Mouse (Mus musculus) heart, embryonic 12.5 days (tissue): ENCODE measurements around the gene Ccnjl. TPM values are rescaled to one million over a fixed set of nuclear protein-coding genes. Genes with fewer than 3 reads are reported as not detected.
A peak's percentile ranks its signal among the peaks of the same experiment; 100 is the strongest.

Source experiments
- ATAC-seq: fragments of 200-750 bp; cut with Nextera tagmentation; 2 replicates; pipeline ENCODE4 v1.8.0; 2017; ENCODE audit warnings: moderate TSS enrichment, moderate library complexity; ENCODE audit not compliant: insufficient number of reproducible peaks, low FRiP score
- H3K27ac ChIP-seq: fragments of 300-500 bp; sonication (generic); 2 replicates; pipeline ENCODE4 v1.5.1; 2016; ENCODE audit warnings: mild to moderate bottlenecking, moderate library complexity; ENCODE audit not compliant: poor library complexity, severe bottlenecking
- H3K27me3 ChIP-seq: fragments of 300-500 bp; sonication (generic); replicated peaks from 2 replicates; pipeline ENCODE4 v1.6.1; 2016; ENCODE audit warnings: mild to moderate bottlenecking, moderate library complexity
- H3K36me3 ChIP-seq: fragments of 300-500 bp; sonication (generic); 2 replicates; pipeline ENCODE4 v1.6.1; 2016; ENCODE audit warnings: mild to moderate bottlenecking, moderate library complexity
- H3K4me1 ChIP-seq: fragments of 300-500 bp; sonication (generic); replicated peaks from 2 replicates; pipeline ENCODE4 v1.6.1; 2016; ENCODE audit warnings: mild to moderate bottlenecking
- H3K4me2 ChIP-seq: fragments of 300-500 bp; sonication (generic); 2 replicates; pipeline ENCODE4 v1.6.1; 2016; ENCODE audit warnings: mild to moderate bottlenecking, moderate library complexity
- H3K4me3 ChIP-seq: fragments of 300-500 bp; sonication (generic); 2 replicates; pipeline ENCODE4 v1.5.1; 2016; ENCODE audit warnings: mild to moderate bottlenecking
- H3K9ac ChIP-seq: fragments of 300-500 bp; sonication (generic); 2 replicates; pipeline ENCODE4 v1.6.1; 2016; ENCODE audit warnings: mild to moderate bottlenecking, moderate library complexity
- H3K9me3 ChIP-seq: fragments of 300-500 bp; sonication (generic); replicated peaks from 2 replicates; pipeline ENCODE4 v1.6.1; 2016; ENCODE audit warnings: mild to moderate bottlenecking, moderate library complexity
- WGBS: fragments of 180-500 bp; shearing (Covaris S2); methylation state at CpG from one replicate; pipeline ENCODE4 v1.1.7; 2016; 5-methylcytosine and 5-hydroxymethylcytosine counted together
- polyA plus RNA-seq: library from polyadenylated mRNA; unstranded; fragments of >200 nt; fragmentation: Nextera tagmentation; extraction: Ambion mirVana; gene quantifications from 2 replicates; pipeline ENCODE4 v1.2.1, GENCODE M21; 2016

The Ccnjl gene
- polyA plus RNA-seq, 1 experiment from 2014 or later: 18.9 TPM

DNA sequence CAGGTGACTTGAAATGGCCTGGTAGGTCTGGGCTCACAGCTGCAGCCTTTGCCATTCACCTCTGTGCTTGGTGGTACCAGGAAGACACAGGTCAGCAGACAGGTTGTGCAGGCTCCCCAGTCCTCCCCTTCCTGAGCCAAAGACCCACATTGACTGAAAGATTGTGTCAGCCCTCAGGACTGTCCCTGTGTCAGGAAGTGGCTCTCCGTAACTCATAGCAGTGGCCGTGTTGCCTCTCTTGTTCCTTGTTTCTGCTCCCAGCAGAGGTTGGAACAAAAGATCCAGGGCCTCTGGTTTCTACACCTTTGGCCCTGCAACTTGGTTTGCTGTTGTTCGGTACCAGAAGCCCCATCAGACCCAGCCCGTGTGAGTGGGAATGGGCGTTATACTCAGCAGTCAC is 40.6 kb downstream of the Ccnjl start:
- H3K27ac ChIP-seq: peak overlapping the region; percentile 84
- 56% methylated on average over 5 of the region's 5 CpGs for WGBS
- 0 out of 2 replicates have a peak overlapping the region, but pooled peaks have one; percentile 13 for H3K4me2 ChIP-seq
- no peak overlapping the region for H3K4me3 ChIP-seq
- H3K4me1 ChIP-seq: peaks cover 81% of the 10 kb centered on the region
- peaks cover 13% of the 10 kb centered on the region for H3K36me3 ChIP-seq
- H3K9ac ChIP-seq: no peak overlapping the region
- H3K9me3 ChIP-seq: no peaks in the 10 kb centered on the region
- peak; percentile 40; the same call in 1 of the 2 replicates for ATAC-seq
- no peaks in the 10 kb centered on the region for H3K27me3 ChIP-seq

DNA sequence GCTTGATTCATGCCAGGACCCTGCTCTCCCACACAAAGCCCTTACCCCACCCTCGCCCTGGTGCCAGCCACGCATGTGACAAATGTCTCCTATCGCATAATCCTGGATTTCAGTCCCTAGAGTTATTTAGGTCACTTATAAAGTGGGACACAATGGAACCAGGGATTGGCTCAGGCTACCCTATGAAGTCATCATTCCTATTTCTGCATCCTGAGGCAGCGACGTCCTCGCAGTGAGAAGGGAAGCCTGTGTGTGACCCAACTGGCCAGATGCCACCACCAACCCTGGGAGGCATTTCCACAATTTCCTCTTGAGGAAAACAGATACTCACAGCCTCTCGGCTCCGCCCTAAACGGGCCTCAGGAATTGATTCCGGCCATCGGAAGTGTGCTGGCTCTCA is 41.0 kb downstream of the Ccnjl start:
- H3K4me1 ChIP-seq: peaks cover 77% of the 10 kb centered on the region
- ATAC-seq: peak; percentile 83
- no peaks in the 10 kb centered on the region for H3K27me3 ChIP-seq
- peaks cover 14% of the 10 kb centered on the region for H3K36me3 ChIP-seq
- H3K9ac ChIP-seq: 0 out of 2 replicates have a peak overlapping the region, but pooled peaks have one; percentile 26
- WGBS: 40% methylated on average over 11 of the region's 11 CpGs
- H3K9me3 ChIP-seq: no peaks in the 10 kb centered on the region
- 0 out of 2 replicates have a peak overlapping the region, but pooled peaks have one; percentile 13 for H3K4me2 ChIP-seq
- no peak overlapping the region for H3K4me3 ChIP-seq
- H3K27ac ChIP-seq: peak overlapping the region; percentile 84

DNA sequence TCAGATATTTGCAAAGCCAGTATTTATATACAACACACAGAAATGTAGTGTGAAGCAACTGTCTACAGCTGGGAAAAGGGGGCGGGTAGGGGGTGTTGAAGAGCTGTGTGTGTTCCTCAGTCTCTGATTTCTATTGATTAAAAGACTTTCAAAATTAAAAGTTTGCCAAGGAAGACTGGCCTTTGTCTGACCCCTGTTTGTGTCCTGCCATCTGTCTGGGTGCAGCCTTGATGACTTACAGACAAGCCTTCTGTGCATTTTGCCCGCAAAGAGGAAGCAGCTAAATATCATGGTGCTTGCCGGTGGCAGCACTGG is 46.4 kb downstream of the Ccnjl start:
- Histone ChIP-seq H3K4me2 (peak overlapping the region; percentile 43), H3K4me3 (no peak overlapping the region), H3K27me3 (no peaks in the 10 kb centered on the region), H3K27ac (peak overlapping the region; percentile 59), H3K9me3 (no peaks in the 10 kb centered on the region), H3K36me3 (peaks cover 33% of the 10 kb centered on the region), H3K4me1 (peaks cover 50% of the 10 kb centered on the region), H3K9ac (peak overlapping the region; percentile 49)
- 14% methylated on average over 3 of the region's 3 CpGs for WGBS
- peak; percentile 4; the same call in 1 of the 2 replicates for ATAC-seq

DNA sequence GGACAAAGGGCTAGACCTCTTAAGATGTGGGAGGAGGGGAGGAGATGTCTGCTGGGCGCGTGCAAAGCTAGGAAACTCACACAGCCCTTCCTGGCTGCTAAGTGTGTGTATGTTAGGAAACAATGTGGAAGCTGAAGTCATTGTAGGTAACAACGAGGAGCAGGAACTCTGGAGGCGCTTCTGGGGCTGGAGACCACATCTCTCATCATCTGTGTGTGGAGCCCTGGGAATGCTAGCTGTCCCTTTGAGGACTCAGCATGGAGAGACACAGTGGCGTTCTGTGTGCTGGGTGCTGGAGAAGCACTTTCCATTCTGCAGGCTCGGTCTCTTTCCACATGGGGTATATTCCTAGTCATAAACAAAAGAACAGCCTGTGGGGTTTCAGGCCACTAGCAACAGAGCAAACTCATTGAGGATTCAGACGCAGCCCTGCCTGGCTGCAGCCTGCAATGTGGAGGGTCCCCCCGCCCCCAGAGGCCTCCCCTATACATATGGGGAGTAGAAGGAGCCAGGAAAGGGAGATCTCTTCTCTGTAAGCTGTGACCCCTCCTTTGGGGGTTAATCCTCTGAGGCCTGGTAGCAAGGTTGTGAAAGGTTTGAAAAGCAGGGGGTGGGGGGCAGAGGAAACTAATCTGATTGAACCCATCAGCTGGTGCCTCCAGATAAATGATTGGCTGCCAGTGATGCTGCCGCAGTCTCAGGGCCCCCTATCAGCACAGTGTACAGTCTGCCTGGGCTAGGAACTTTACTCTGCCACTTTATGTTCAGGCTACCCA is 47.0 kb downstream of the Ccnjl start:
- Histone ChIP-seq H3K9ac (peak overlapping the region; percentile 49), H3K27me3 (no peaks in the 10 kb centered on the region), H3K36me3 (peaks cover 37% of the 10 kb centered on the region), H3K4me3 (no peak overlapping the region), H3K4me2 (peak overlapping the region; percentile 43), H3K9me3 (no peaks in the 10 kb centered on the region), H3K4me1 (peaks cover 44% of the 10 kb centered on the region), H3K27ac (peak overlapping the region; percentile 59)
- ATAC-seq: peak; percentile 49; the same call in 1 of the 2 replicates
- 13% methylated on average over 9 of the region's 9 CpGs for WGBS

DNA sequence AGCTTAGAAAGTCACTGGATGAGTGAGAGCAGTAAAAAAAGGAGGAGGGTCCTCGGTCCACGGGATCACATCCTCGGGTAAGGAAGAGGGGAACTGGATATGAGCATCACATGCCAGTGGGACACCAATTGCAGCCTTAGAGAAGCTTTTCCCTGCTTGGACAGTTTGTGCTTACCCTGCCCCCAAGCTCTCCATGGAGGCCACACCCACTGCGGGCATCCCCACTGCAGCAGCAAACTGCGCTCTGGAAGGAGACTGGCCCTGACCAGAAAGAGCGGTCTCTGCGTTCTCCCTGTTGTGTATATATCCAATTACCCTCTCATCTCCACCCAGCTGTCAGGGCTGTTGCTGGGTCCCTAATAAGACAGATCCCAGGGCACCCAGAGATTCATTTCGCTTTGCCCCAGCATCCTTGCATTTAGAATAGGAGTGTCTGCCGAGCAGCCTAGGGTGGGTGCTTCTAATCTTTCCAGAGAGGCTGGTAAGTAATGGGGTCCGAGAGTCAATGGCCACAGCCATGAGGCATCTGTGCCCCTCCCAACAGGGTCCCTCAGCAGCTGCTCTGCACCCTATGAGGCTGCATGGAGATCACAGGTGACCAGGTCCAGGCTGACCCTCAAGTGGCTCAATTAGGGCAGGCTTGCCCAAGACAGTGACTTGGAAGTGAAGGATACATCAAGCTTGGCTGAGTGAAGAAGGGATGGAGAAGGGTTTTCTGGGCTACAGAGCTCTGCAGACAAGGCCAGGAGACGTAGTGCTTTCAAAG is 49.3 kb downstream of the Ccnjl start:
- Histone ChIP-seq H3K9me3 (no peaks in the 10 kb centered on the region), H3K36me3 (peaks cover 50% of the 10 kb centered on the region), H3K4me1 (peaks cover 22% of the 10 kb centered on the region), H3K27ac (no peak overlapping the region), H3K4me2 (no peak overlapping the region), H3K9ac (no peak overlapping the region), H3K4me3 (no peak overlapping the region), H3K27me3 (no peaks in the 10 kb centered on the region)
- ATAC-seq: peak; percentile 51; the same call in 1 of the 2 replicates
- WGBS: 58% methylated on average over 11 of the region's 11 CpGs

DNA sequence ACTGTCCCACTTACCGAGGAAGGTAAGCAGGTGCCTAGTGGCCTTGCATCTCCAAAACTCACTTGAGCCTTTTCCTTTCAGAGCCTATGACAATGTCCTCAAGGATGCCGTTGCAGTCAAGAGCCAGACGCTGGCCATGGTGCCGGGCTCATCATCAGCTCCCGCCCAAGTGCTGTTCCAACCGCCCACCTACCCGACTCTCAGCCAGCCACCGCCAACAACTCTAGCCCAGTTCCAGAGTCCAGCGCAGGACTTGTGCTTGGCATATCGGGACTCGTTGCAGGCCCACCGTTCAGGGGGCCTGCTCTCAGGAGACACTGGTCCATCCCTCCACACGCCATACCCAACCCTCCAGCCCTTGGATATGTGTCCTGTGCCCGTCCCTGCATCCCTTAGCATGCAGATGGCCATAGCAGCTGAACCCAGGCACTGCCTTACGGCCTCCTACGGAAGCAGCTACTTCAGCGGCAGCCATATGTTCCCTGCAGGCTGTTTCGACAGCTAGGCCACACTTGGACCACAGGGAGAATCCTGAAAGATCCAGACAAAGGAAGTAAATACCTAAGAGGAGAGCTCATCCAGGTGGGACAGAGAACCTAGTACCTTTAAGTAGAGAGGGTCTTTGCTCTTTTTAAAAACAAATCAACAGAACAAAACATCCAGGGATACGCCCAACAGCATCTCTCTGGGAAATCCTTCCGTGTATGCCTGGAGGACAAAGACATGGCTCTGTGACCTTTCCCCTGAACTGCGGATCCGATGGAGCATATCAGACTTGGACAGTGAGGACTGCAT is 56.8 kb downstream of the Ccnjl start:
- Histone ChIP-seq H3K9me3 (no peaks in the 10 kb centered on the region), H3K36me3 (peaks cover 65% of the 10 kb centered on the region), H3K4me2 (no peak overlapping the region), H3K4me1 (no peaks in the 10 kb centered on the region), H3K9ac (no peak overlapping the region), H3K4me3 (no peak overlapping the region), H3K27me3 (no peaks in the 10 kb centered on the region), H3K27ac (no peak overlapping the region; the same call in 1 of the 2 replicates)
- WGBS: 88% methylated on average over 22 of the region's 22 CpGs
- ATAC-seq: no peak

DNA sequence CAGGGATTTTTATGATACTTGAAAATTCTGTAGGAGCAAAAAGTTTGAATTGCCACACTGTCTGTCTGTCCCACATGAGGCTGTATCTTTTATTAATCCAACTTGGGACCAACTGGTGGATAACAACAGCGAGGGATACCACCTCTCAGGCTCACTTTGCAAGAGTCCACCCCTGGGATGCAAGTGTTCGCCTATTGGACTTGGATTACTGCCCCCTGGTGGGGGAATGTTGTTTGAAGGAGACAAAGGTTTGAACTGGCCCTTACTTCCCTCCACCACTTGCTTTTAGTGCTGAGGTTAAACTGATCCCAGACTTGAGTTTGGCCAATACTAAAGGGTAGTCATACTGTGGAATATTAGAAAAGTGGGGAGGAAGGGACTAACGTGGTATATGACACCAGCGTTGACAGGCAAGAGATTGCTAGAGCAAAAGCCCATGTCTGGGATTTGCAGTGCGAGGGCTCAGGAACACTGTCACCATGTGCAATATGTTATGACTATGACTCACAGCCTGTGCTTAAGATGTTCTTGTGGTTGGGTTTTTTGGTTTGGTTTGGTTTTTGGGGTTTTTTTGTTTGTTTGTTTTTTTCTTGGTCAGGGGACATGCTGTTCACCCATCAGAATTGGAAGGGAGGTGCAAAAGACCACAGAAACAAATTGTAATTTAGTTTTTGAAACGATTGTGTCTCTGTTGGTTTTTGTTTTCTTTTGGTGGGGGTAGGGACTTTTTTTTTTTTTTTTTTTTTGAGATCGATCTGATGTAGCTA is 57.9 kb downstream of the Ccnjl start, which contains the start of gene 4933415A04Rik:
TSS of gene 4933415A04Rik (plus strand) at position 717 of the 767 bp plus-strand sequence.
- WGBS: 60% methylated on average over 7 of the region's 7 CpGs
- Histone ChIP-seq H3K4me3 (no peak within 1 kb of the TSS), H3K27ac (no peak within 1 kb of the TSS; the same call in 1 of the 2 replicates)

DNA sequence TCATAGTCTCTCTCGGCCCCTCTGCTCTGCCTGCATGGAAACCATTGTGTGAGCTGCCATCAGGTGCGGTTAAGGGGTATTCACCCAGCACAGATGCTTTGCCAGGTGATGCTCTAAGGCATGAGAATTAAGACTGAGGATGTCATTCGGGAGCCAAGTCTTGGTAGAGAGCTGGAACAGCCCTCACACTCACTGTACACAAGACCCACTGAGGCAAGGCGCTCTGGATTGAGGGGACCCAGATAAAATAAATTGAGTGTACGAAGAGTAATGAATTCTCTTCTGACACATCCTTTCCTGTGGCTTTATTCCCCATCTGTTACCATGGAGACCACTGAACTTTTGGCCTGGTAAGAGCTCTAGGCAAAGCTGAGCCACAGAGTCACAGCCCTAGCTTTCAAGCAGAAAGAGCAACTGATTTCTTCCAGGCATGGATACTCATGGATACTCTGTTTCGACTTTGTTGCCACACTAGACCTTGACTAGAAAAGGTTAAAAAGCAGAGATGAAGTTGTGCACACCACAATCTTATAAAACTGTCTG is 61.0 kb downstream of the Ccnjl start:
- H3K4me3 ChIP-seq: no peak overlapping the region
- H3K9ac ChIP-seq: no peak overlapping the region
- no peaks in the 10 kb centered on the region for H3K27me3 ChIP-seq
- H3K9me3 ChIP-seq: no peaks in the 10 kb centered on the region
- H3K4me2 ChIP-seq: no peak overlapping the region
- H3K27ac ChIP-seq: no peak overlapping the region
- no peak for ATAC-seq
- H3K36me3 ChIP-seq: peaks cover 34% of the 10 kb centered on the region
- WGBS: 73% methylated on average over 6 of the region's 6 CpGs
- no peaks in the 10 kb centered on the region for H3K4me1 ChIP-seq

More for the DNA sequence above, 57.9 kb downstream of the Ccnjl start, which contains the start of gene 4933415A04Rik:
- peaks cover 56% of the 10 kb centered on the region for H3K36me3 ChIP-seq
- no peaks in the 10 kb centered on the region for H3K9me3 ChIP-seq
- H3K27me3 ChIP-seq: no peaks in the 10 kb centered on the region
- ATAC-seq: 0 out of 2 replicates have a peak, but pooled peaks have one; percentile 22
- H3K9ac ChIP-seq: no peak within 1 kb of the TSS
- H3K4me2 ChIP-seq: no peak within 1 kb of the TSS
- H3K4me1 ChIP-seq: no peaks in the 10 kb centered on the region

DNA sequence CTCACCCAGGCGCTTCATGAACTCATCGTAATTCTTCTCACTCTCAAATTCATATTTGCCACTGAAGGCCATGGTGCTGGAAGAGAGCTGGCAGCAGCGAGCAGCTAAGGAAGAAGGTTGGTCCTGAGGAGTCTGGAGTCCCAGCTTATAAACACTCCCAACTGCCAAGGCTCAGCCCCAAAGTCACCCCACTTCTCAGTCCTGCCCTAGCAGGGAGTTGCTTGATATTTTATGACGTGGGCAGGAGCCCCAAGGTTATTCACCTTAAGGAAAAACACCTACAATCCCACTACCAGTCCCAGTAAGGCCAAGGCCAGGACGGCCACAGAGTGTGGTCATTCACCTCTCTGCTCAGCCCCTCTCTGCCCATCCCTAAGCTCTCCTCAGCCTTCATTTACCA is 72.9 kb downstream of the Ccnjl start, which contains the start of gene Fabp6:
TSS of gene Fabp6 (minus strand) at position 101 of the 400 bp plus-strand sequence.
- H3K4me3 ChIP-seq: no peak within 1 kb of the TSS
- no peak for ATAC-seq
- no peaks in the 10 kb centered on the region for H3K9me3 ChIP-seq
- no peaks in the 10 kb centered on the region for H3K36me3 ChIP-seq
- H3K27ac ChIP-seq: no peak within 1 kb of the TSS
- no peak within 1 kb of the TSS for H3K4me2 ChIP-seq
- 89% methylated on average over 5 of the region's 5 CpGs for WGBS
- no peaks in the 10 kb centered on the region for H3K4me1 ChIP-seq
- H3K27me3 ChIP-seq: no peaks in the 10 kb centered on the region
- H3K9ac ChIP-seq: no peak within 1 kb of the TSS

DNA sequence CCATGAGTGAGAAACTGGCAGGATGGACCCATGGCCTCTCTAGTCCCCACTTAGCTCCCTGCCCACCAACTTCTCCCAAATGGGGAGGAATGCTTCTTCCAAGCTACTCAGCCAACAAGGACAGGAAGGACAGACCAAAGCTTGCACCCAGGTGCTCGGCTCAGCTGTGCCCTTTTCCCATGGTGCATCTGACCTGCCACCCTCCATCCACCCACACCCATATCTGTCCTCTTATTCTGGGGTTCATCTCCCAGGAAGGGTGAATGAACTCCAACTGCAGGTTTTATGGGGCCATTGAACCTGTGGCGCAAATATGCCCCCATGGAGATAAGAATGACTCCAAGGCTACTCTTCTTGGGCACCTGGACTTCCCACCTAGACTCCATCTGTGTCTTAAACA is 75.6 kb downstream of the Ccnjl start:
- Histone ChIP-seq H3K9me3 (no peaks in the 10 kb centered on the region), H3K36me3 (no peaks in the 10 kb centered on the region), H3K27ac (no peak overlapping the region), H3K4me2 (no peak overlapping the region), H3K27me3 (no peaks in the 10 kb centered on the region), H3K4me1 (0 out of 2 replicates have a peak, but pooled peaks cover 6% of the 10 kb centered on the region), H3K9ac (no peak overlapping the region), H3K4me3 (no peak overlapping the region)
- no peak for ATAC-seq
- WGBS: 78% methylated on average over 2 of the region's 2 CpGs
